Mouse (Mus musculus) liver, embryonic 13.5 days (tissue): ENCODE measurements around the gene Txnrd3. TPM values are rescaled to one million over a fixed set of nuclear protein-coding genes. Genes with fewer than 3 reads are reported as not detected.

Experiments
- ATAC-seq: fragments of 200-750 bp; cut with Nextera tagmentation; 2 replicates; pipeline ENCODE4 v1.8.0; 2017; ENCODE audit warnings: low read depth, mild to moderate bottlenecking, moderate number of reproducible peaks, moderate library complexity
- DNase-seq: peaks from one replicate; pipeline ENCODE4 v3.0.0; 2022
- H3K27ac ChIP-seq: fragments of 300-500 bp; sonication (generic); 2 replicates; pipeline ENCODE4 v1.5.1; 2015; ENCODE audit warnings: moderate library complexity, mild to moderate bottlenecking, inconsistent platforms
- H3K27me3 ChIP-seq: fragments of 300-500 bp; sonication (generic); 2 replicates; pipeline ENCODE4 v1.6.1; 2015; ENCODE audit warnings: mild to moderate bottlenecking, inconsistent platforms
- H3K36me3 ChIP-seq: fragments of 300-500 bp; sonication (generic); 2 replicates; pipeline ENCODE4 v1.6.1; 2015; ENCODE audit warnings: mild to moderate bottlenecking, inconsistent platforms
- H3K4me1 ChIP-seq: fragments of 300-500 bp; sonication (generic); replicated peaks from 2 replicates; pipeline ENCODE4 v1.6.1; 2015; ENCODE audit warnings: inconsistent platforms
- H3K4me2 ChIP-seq: fragments of 300-500 bp; sonication (generic); 2 replicates; pipeline ENCODE4 v1.6.1; 2015; ENCODE audit warnings: inconsistent platforms, mild to moderate bottlenecking, moderate library complexity
- H3K4me3 ChIP-seq: fragments of 300-500 bp; sonication (generic); replicated peaks from 2 replicates; pipeline ENCODE4 v1.5.1; 2015; ENCODE audit warnings: mild to moderate bottlenecking, inconsistent platforms
- H3K9ac ChIP-seq: fragments of 300-500 bp; sonication (generic); 2 replicates; pipeline ENCODE4 v1.6.1; 2015; ENCODE audit warnings: mild to moderate bottlenecking, inconsistent platforms
- H3K9me3 ChIP-seq: fragments of 300-500 bp; sonication (generic); replicated peaks from 2 replicates; pipeline ENCODE4 v1.6.1; 2016; ENCODE audit warnings: inconsistent platforms
- WGBS: fragments of 180-500 bp; shearing (Covaris S2); methylation state at CpG from one replicate; pipeline ENCODE4 v1.1.7; 2015; ENCODE audit not compliant: insufficient replicate concordance; 5-methylcytosine and 5-hydroxymethylcytosine counted together
- polyA plus RNA-seq: library from polyadenylated mRNA; unstranded; fragments of >200 nt; fragmentation: Nextera tagmentation; extraction: Ambion mirVana; gene quantifications from 2 replicates; pipeline ENCODE4 v1.2.1, GENCODE M21; 2015

Txnrd3 gene
- polyA plus RNA-seq, 1 experiment from 2014 or later, result 4.0 TPM

- Histone ChIP-seq H3K36me3 (no peaks in the 10 kb centered on the region), H3K4me2 (no peak overlapping the region), H3K27ac (no peak overlapping the region), H3K4me1 (no peaks in the 10 kb centered on the region), H3K9me3 (no peaks in the 10 kb centered on the region), H3K4me3 (no peak overlapping the region), H3K9ac (no peak overlapping the region), H3K27me3 (no peaks in the 10 kb centered on the region)
- ATAC-seq (no peak), DNase-seq (no peak)
- WGBS, result 66% methylated on average over 6 of the region's 6 CpGs
Observed at GRCm38 (mm10) chr6:89658931-89659330, 15.1 kb downstream of the Txnrd3 start.

- Histone ChIP-seq H3K4me1 (no peaks in the 10 kb centered on the region), H3K27me3 (no peaks in the 10 kb centered on the region), H3K4me2 (no peak overlapping the region), H3K9me3 (no peaks in the 10 kb centered on the region), H3K36me3 (no peaks in the 10 kb centered on the region), H3K27ac (no peak overlapping the region), H3K4me3 (no peak overlapping the region), H3K9ac (no peak overlapping the region)
- DNase-seq (no peak), ATAC-seq (no peak)
- WGBS, result 25% methylated on average over 7 of the region's 7 CpGs
Observed at GRCm38 (mm10) chr6:89659692-89660423, 16.1 kb downstream of the Txnrd3 start.

GRCm38 (mm10) chr6:89660490-89660889, 16.7 kb downstream of the Txnrd3 start:
- H3K9me3 ChIP-seq, result no peaks in the 10 kb centered on the region
- DNase-seq (no peak), ATAC-seq (no peak)
- H3K4me1 ChIP-seq, result no peaks in the 10 kb centered on the region
- WGBS, result 46% methylated on average over 1 of the region's 1 CpGs
- no peaks in the 10 kb centered on the region for H3K27me3 ChIP-seq
- H3K36me3 ChIP-seq, result no peaks in the 10 kb centered on the region
- no peak overlapping the region for H3K9ac ChIP-seq
- no peak overlapping the region for H3K4me3 ChIP-seq
- H3K27ac ChIP-seq, result no peak overlapping the region
- no peak overlapping the region for H3K4me2 ChIP-seq

- H3K4me3 ChIP-seq, result no peak overlapping the region
- H3K36me3 ChIP-seq, result no peaks in the 10 kb centered on the region
- 81% methylated on average over 3 of the region's 3 CpGs for WGBS
- no peak overlapping the region for H3K4me2 ChIP-seq
- no peaks in the 10 kb centered on the region for H3K27me3 ChIP-seq
- no peak overlapping the region for H3K9ac ChIP-seq
- ATAC-seq (no peak), DNase-seq (no peak)
- H3K4me1 ChIP-seq, result no peaks in the 10 kb centered on the region
- no peaks in the 10 kb centered on the region for H3K9me3 ChIP-seq
- H3K27ac ChIP-seq, result no peak overlapping the region
Observed at GRCm38 (mm10) chr6:89662521-89662920, 18.7 kb downstream of the Txnrd3 start.

- Histone ChIP-seq H3K4me1 (no peaks in the 10 kb centered on the region), H3K27me3 (no peaks in the 10 kb centered on the region), H3K27ac (no peak overlapping the region), H3K4me3 (no peak overlapping the region), H3K4me2 (no peak overlapping the region), H3K9me3 (no peaks in the 10 kb centered on the region), H3K9ac (no peak overlapping the region), H3K36me3 (no peaks in the 10 kb centered on the region)
- DNase-seq (no peak), ATAC-seq (no peak)
- WGBS, result 52% methylated on average over 8 of the region's 8 CpGs
Observed at GRCm38 (mm10) chr6:89665155-89665554, 21.4 kb downstream of the Txnrd3 start.

GRCm38 (mm10) chr6:89665667-89666066, 21.9 kb downstream of the Txnrd3 start:
- WGBS, result 65% methylated on average over 7 of the region's 7 CpGs
- no peak overlapping the region for H3K4me3 ChIP-seq
- no peak for ATAC-seq
- no peaks in the 10 kb centered on the region for H3K36me3 ChIP-seq
- H3K9ac ChIP-seq, result no peak overlapping the region
- no peak overlapping the region for H3K27ac ChIP-seq
- no peak for DNase-seq
- H3K4me1 ChIP-seq, result no peaks in the 10 kb centered on the region
- H3K9me3 ChIP-seq, result no peaks in the 10 kb centered on the region
- H3K27me3 ChIP-seq, result no peaks in the 10 kb centered on the region
- H3K4me2 ChIP-seq, result no peak overlapping the region

- no peak for DNase-seq
- Histone ChIP-seq H3K9me3 (no peaks in the 10 kb centered on the region), H3K9ac (no peak overlapping the region), H3K4me3 (no peak overlapping the region), H3K4me2 (no peak overlapping the region), H3K27ac (no peak overlapping the region), H3K27me3 (no peaks in the 10 kb centered on the region), H3K36me3 (no peaks in the 10 kb centered on the region), H3K4me1 (no peaks in the 10 kb centered on the region)
- no peak for ATAC-seq
- 65% methylated on average over 3 of the region's 3 CpGs for WGBS
Observed at GRCm38 (mm10) chr6:89666976-89667375, 23.2 kb downstream of the Txnrd3 start.

- WGBS, result 69% methylated on average over 6 of the region's 6 CpGs
- DNase-seq, result no peak
Observed at GRCm38 (mm10) chr6:89669556-89669955, 25.8 kb downstream of the Txnrd3 start.

GRCm38 (mm10) chr6:89671431-89671830, 27.6 kb downstream of the Txnrd3 start:
- no peaks in the 10 kb centered on the region for H3K9me3 ChIP-seq
- H3K4me1 ChIP-seq, result no peaks in the 10 kb centered on the region
- H3K4me3 ChIP-seq, result no peak overlapping the region
- H3K9ac ChIP-seq, result no peak overlapping the region
- H3K4me2 ChIP-seq, result no peak overlapping the region
- ATAC-seq, result no peak
- 0 out of 2 replicates have a peak, but pooled peaks cover 5% of the 10 kb centered on the region for H3K36me3 ChIP-seq
- no peaks in the 10 kb centered on the region for H3K27me3 ChIP-seq
- no peak for DNase-seq
- WGBS, result 61% methylated on average over 6 of the region's 6 CpGs
- H3K27ac ChIP-seq, result no peak overlapping the region

More at GRCm38 (mm10) chr6:89669556-89669955, 25.8 kb downstream of the Txnrd3 start:
- no peaks in the 10 kb centered on the region for H3K36me3 ChIP-seq
- no peaks in the 10 kb centered on the region for H3K9me3 ChIP-seq
- no peaks in the 10 kb centered on the region for H3K27me3 ChIP-seq
- no peak overlapping the region for H3K4me2 ChIP-seq
- H3K4me3 ChIP-seq, result no peak overlapping the region
- no peak for ATAC-seq
- no peak overlapping the region for H3K9ac ChIP-seq
- H3K27ac ChIP-seq, result no peak overlapping the region
- H3K4me1 ChIP-seq, result no peaks in the 10 kb centered on the region

GRCm38 (mm10) chr6:89672641-89673040, 28.9 kb downstream of the Txnrd3 start:
- Histone ChIP-seq H3K36me3 (0 out of 2 replicates have a peak, but pooled peaks cover 5% of the 10 kb centered on the region), H3K4me1 (no peaks in the 10 kb centered on the region), H3K9ac (no peak overlapping the region), H3K27ac (no peak overlapping the region), H3K27me3 (no peaks in the 10 kb centered on the region), H3K4me3 (no peak overlapping the region), H3K9me3 (no peaks in the 10 kb centered on the region), H3K4me2 (no peak overlapping the region)
- 73% methylated on average over 7 of the region's 7 CpGs for WGBS
- ATAC-seq (no peak), DNase-seq (no peak)

GRCm38 (mm10) chr6:89673135-89673780, 29.5 kb downstream of the Txnrd3 start:
- WGBS, result 77% methylated on average over 11 of the region's 11 CpGs

GRCm38 (mm10) chr6:89678522-89678921, 34.7 kb downstream of the Txnrd3 start:
- 57% methylated on average over 4 of the region's 4 CpGs for WGBS
- DNase-seq, result no peak
- H3K36me3 ChIP-seq, result 0 out of 2 replicates have a peak, but pooled peaks cover 5% of the 10 kb centered on the region
- H3K9me3 ChIP-seq, result no peaks in the 10 kb centered on the region
- no peak overlapping the region for H3K27ac ChIP-seq
- no peak overlapping the region for H3K4me3 ChIP-seq
- no peak overlapping the region for H3K4me2 ChIP-seq
- no peak overlapping the region for H3K9ac ChIP-seq
- H3K27me3 ChIP-seq, result no peaks in the 10 kb centered on the region
- ATAC-seq, result no peak
- H3K4me1 ChIP-seq, result no peaks in the 10 kb centered on the region

More at GRCm38 (mm10) chr6:89673135-89673780, 29.5 kb downstream of the Txnrd3 start:
- Histone ChIP-seq H3K9me3 (no peaks in the 10 kb centered on the region), H3K4me2 (no peak overlapping the region), H3K36me3 (0 out of 2 replicates have a peak, but pooled peaks cover 5% of the 10 kb centered on the region), H3K9ac (no peak overlapping the region), H3K27ac (no peak overlapping the region), H3K4me1 (no peaks in the 10 kb centered on the region), H3K4me3 (no peak overlapping the region), H3K27me3 (no peaks in the 10 kb centered on the region)
- DNase-seq (no peak), ATAC-seq (no peak)
